ENCODE assay signal across 8 mouse cellular contexts in the genomic region with DNA sequence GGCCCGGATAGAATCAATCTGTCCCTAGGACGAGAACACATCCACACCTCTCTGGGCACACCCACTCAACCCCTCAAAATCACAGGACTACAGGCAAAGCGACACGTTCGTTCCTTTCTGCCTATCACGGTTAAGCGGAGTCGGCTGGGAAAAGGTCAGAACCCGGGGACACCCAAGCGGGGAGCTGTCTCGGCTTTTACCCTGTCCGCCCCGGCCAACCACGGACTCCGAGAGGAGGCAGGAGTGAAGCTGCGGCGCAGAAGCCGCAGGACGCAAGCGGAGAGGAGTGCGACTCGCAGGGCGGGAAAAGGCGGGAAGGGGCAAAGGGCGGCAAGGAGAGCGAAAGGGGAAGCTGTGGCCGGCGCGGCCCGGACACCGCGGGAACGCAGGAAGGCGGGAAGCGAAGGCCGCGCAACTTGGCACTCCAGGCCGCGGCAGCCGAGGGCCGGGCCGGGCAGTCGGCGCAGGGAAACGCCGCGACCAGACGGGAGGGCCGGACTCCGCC. TPM values are rescaled to one million over a fixed set of nuclear protein-coding genes. Genes with fewer than 3 reads are reported as not detected.
DNase-seq lines count a peak whose midpoint lies in the region; ATAC-seq lines count a peak whose summit lies in the region.

No protein-coding gene starts in this region.

- peak; percentile 86 for DNase-seq in heart, embryonic 10.5 days (ENCODE audit: low spot score)
- no peak for DNase-seq in heart, postnatal 14 days
- peak; percentile 45 for DNase-seq in ES-CJ7 (ENCODE audit: low read depth, low spot score)
- DNase-seq in embryonic facial prominence, embryonic 14.5 days (ENCODE audit: low spot score), result peak; percentile 31
- DNase-seq in lung, postnatal 36 days, result peak; percentile 45
- no peak for DNase-seq in spleen, postnatal 14 days (ENCODE audit: low spot score in 2 of 2)

- H3K4me1 ChIP-seq in heart, embryonic 10.5 days, result peaks cover 16% of the 10 kb centered on the region
- peaks cover 17% of the 10 kb centered on the region for H3K4me1 ChIP-seq in embryonic facial prominence, embryonic 14.5 days (ENCODE audit: control insufficient read depth, insufficient read depth, low read length)
- peaks cover 22% of the 10 kb centered on the region for H3K4me1 ChIP-seq in stomach, embryonic 16.5 days (ENCODE audit: control insufficient read depth, insufficient read depth, low read length)

- peak overlapping the region; percentile 98 for H3K4me3 ChIP-seq in heart, embryonic 10.5 days
- H3K4me3 ChIP-seq in embryonic facial prominence, embryonic 14.5 days (ENCODE audit: low read depth, low read length), result peak overlapping the region; percentile 95
- H3K4me3 ChIP-seq in stomach, embryonic 16.5 days (replicated peaks; ENCODE audit: low read length), result peak overlapping the region; percentile 99

- peaks cover 9% of the 10 kb centered on the region for H3K36me3 ChIP-seq in heart, embryonic 10.5 days
- H3K36me3 ChIP-seq in embryonic facial prominence, embryonic 14.5 days (ENCODE audit: control insufficient read depth, insufficient read depth, low read length), result peaks cover 10% of the 10 kb centered on the region
- H3K36me3 ChIP-seq in stomach, embryonic 16.5 days (ENCODE audit: control insufficient read depth, insufficient read depth, low read length), result no peaks in the 10 kb centered on the region

- H3K27ac ChIP-seq in heart, embryonic 10.5 days, result peak overlapping the region; percentile 92
- H3K27ac ChIP-seq in embryonic facial prominence, embryonic 14.5 days (replicated peaks; ENCODE audit: low read depth, low read length), result peak overlapping the region; percentile 75
- H3K27ac ChIP-seq in stomach, embryonic 16.5 days (ENCODE audit: low read length), result peak overlapping the region; percentile 83

- peak; percentile 47 for ATAC-seq in embryonic facial prominence, embryonic 14.5 days (ENCODE audit: low read depth)
- peak; percentile 3 for ATAC-seq in inflammation-experienced regulatory T-cells, adult 6 months
- peak; percentile 57 for ATAC-seq in stomach, embryonic 16.5 days (ENCODE audit: insufficient read depth, low FRiP score)

- peak overlapping the region; percentile 94 for H3K9ac ChIP-seq in embryonic facial prominence, embryonic 14.5 days (ENCODE audit: low read depth, low read length)
- peak overlapping the region; percentile 94 for H3K9ac ChIP-seq in stomach, embryonic 16.5 days (ENCODE audit: low read length)

- H3K27me3 ChIP-seq in heart, embryonic 10.5 days (ENCODE audit: insufficient read depth, poor library complexity, severe bottlenecking), result no peaks in the 10 kb centered on the region
- no peaks in the 10 kb centered on the region for H3K27me3 ChIP-seq in embryonic facial prominence, embryonic 14.5 days (replicated peaks; ENCODE audit: control insufficient read depth, insufficient read depth, low read length)
- no peaks in the 10 kb centered on the region for H3K27me3 ChIP-seq in stomach, embryonic 16.5 days (ENCODE audit: control insufficient read depth, insufficient read depth, low read length)

- intact Hi-C loops in heart, postnatal 14 days (cut with DNase I), result loop anchor here (5.0 kb wide), 1 partner anchor 487 kb away; a partner anchor contains a TSS

- WGBS in heart, embryonic 10.5 days, result under 1% methylated on average over 49 of the region's 50 CpGs
- 0% methylated on average over 16 of the region's 50 CpGs for WGBS in embryonic facial prominence, embryonic 14.5 days
- WGBS in stomach, embryonic 16.5 days, result under 1% methylated on average over 50 of the region's 50 CpGs

- peak overlapping the region; percentile 85 for H3K4me2 ChIP-seq in embryonic facial prominence, embryonic 14.5 days (ENCODE audit: low read depth, low read length)
- peak overlapping the region; percentile 94 for H3K4me2 ChIP-seq in stomach, embryonic 16.5 days (ENCODE audit: low read depth, low read length)

- no peaks in the 10 kb centered on the region for H3K9me3 ChIP-seq in heart, embryonic 10.5 days
- no peaks in the 10 kb centered on the region for H3K9me3 ChIP-seq in embryonic facial prominence, embryonic 14.5 days (ENCODE audit: control insufficient read depth, low read length)
- no peaks in the 10 kb centered on the region for H3K9me3 ChIP-seq in stomach, embryonic 16.5 days (replicated peaks; ENCODE audit: control insufficient read depth, low read length)

RNA-seq across cellular contexts. Expression of a gene that starts 5.6 kb away (rescaled TPM):
- 65.0 and 74.3 TPM in 2 replicates for polyA plus RNA-seq in heart, embryonic 10.5 days (2016; fragmentation: Nextera tagmentation; extraction: Ambion mirVana)
- 10 to 100 TPM; 22.3 to 25.3 TPM for total RNA-seq in heart, postnatal 14 days (2021)
- polyA plus RNA-seq in embryonic facial prominence, embryonic 14.5 days (2014; fragmentation: Nextera tagmentation; extraction: Ambion mirVana), result 79.0 and 82.1 TPM in 2 replicates
- 100 to 1,000 TPM; 120 to 137 (median 126) TPM for polyA plus RNA-seq in inflammation-experienced regulatory T-cells, adult 6 months (2017; shearing (Covaris generic))
- polyA plus RNA-seq in stomach, embryonic 16.5 days (2015; fragmentation: Nextera tagmentation; extraction: Ambion mirVana), result 79.0 and 86.1 TPM in 2 replicates

RNA-seq across cellular contexts. Expression of a gene that starts 19.4 kb away (rescaled TPM):
- polyA plus RNA-seq in heart, embryonic 10.5 days (2016; fragmentation: Nextera tagmentation; extraction: Ambion mirVana), result 0.21 and 1.1 TPM in 2 replicates
- total RNA-seq in heart, postnatal 14 days (2021), result not detected
- 6.2 and 6.9 TPM in 2 replicates for polyA plus RNA-seq in embryonic facial prominence, embryonic 14.5 days (2014; fragmentation: Nextera tagmentation; extraction: Ambion mirVana)
- polyA plus RNA-seq in inflammation-experienced regulatory T-cells, adult 6 months (2017; shearing (Covaris generic)), result under 1 TPM in 1 of 3 experiments, not detected in 2; 0.39 TPM
- polyA plus RNA-seq in stomach, embryonic 16.5 days (2015; fragmentation: Nextera tagmentation; extraction: Ambion mirVana), result 5.2 and 5.3 TPM in 2 replicates

RNA-seq across cellular contexts. Expression of a gene that starts 21.1 kb away (rescaled TPM):
- polyA plus RNA-seq in heart, embryonic 10.5 days (2016; fragmentation: Nextera tagmentation; extraction: Ambion mirVana), result 32.5 and 43.7 TPM in 2 replicates
- 100 to 1,000 TPM; 401 to 402 TPM for total RNA-seq in heart, postnatal 14 days (2021)
- 3.5 and 4.1 TPM in 2 replicates for polyA plus RNA-seq in embryonic facial prominence, embryonic 14.5 days (2014; fragmentation: Nextera tagmentation; extraction: Ambion mirVana)
- polyA plus RNA-seq in inflammation-experienced regulatory T-cells, adult 6 months (2017; shearing (Covaris generic)), result not detected
- polyA plus RNA-seq in stomach, embryonic 16.5 days (2015; fragmentation: Nextera tagmentation; extraction: Ambion mirVana), result 8.5 and 11.2 TPM in 2 replicates

RNA-seq across cellular contexts. Expression of a gene that starts 53.5 kb away (rescaled TPM):
- polyA plus RNA-seq in heart, embryonic 10.5 days (2016; fragmentation: Nextera tagmentation; extraction: Ambion mirVana), result 13.0 and 19.2 TPM in 2 replicates
- total RNA-seq in heart, postnatal 14 days (2021), result 100 to 1,000 TPM; 145 to 152 TPM
- 11.3 and 12.6 TPM in 2 replicates for polyA plus RNA-seq in embryonic facial prominence, embryonic 14.5 days (2014; fragmentation: Nextera tagmentation; extraction: Ambion mirVana)
- polyA plus RNA-seq in inflammation-experienced regulatory T-cells, adult 6 months (2017; shearing (Covaris generic)), result 1 to 10 TPM; 1.3 to 3.0 (median 2.2) TPM
- polyA plus RNA-seq in stomach, embryonic 16.5 days (2015; fragmentation: Nextera tagmentation; extraction: Ambion mirVana), result 11.6 and 12.1 TPM in 2 replicates

Comparison
In these comparisons a context has a peak if more than half of its experiments do, and no peak if none do; other contexts are left out.
1. DNase-seq: peak in heart, embryonic 10.5 days (single experiment), ES-CJ7 (single experiment), embryonic facial prominence, embryonic 14.5 days (single experiment) and lung, postnatal 36 days (single experiment); none in heart, postnatal 14 days (0 of 2) and spleen, postnatal 14 days (0 of 2).
2. ATAC-seq: peak in every context shown above with its lines; median percentile 57 in stomach, embryonic 16.5 days; 47 in embryonic facial prominence, embryonic 14.5 days; 3 in inflammation-experienced regulatory T-cells, adult 6 months.
3. Peak in every context shown above with its lines, with median percentiles within 50 percentile points of each other: H3K27ac ChIP-seq and H3K4me3 ChIP-seq.